Mouse (Mus musculus) kidney, adult 10 weeks (tissue): Measurements from ENCODE around the gene 1810024B03Rik. TPM values are rescaled to one million over a fixed set of nuclear protein-coding genes. Genes with fewer than 3 reads are reported as not detected.

Source experiments
- polyA plus RNA-seq: library from polyadenylated mRNA; stranded (reverse); fragments of 350-450 nt; fragmentation: Illumina TruSeq; extraction: RNeasy Lipid Tissue Mini Kit (QIAGEN cat#74804); gene quantifications from one replicate; pipeline ENCODE4 v1.2.3, GENCODE M21; 2014; ENCODE audit warnings: low read depth, low replicate concordance

1810024B03Rik gene
- 1.2 TPM for polyA plus RNA-seq

GRCm38 (mm10) chr2:127207547-127208451 is at the start of gene 1810024B03Rik, which contains the start of gene Snrnp200:
Gene 1810024B03Rik (minus strand): TSS chr2:127208280.
Gene Snrnp200 (plus strand): TSS chr2:127208386.

GRCm38 (mm10) chr2:127247592-127248333 is 39.7 kb upstream of the 1810024B03Rik start, which contains the start of the genes Ciao1 and Tmem127:
Gene Ciao1 (minus strand): TSS chr2:127247816.
Gene Tmem127 (plus strand): TSS chr2:127247908.

GRCm38 (mm10) chr2:127143158-127144063 is 64.7 kb downstream of the 1810024B03Rik start, which contains the start of gene Itpripl1:
Gene Itpripl1 (minus strand): TSS chr2:127143442.

Other genes starting within 250 kb of the 1810024B03Rik start
- 13.9 TPM for gene Ap4e1, start 199.6 kb downstream of the 1810024B03Rik start, polyA plus RNA-seq
- gene Blvra, start 137.6 kb downstream of the 1810024B03Rik start, polyA plus RNA-seq: 80.0 TPM
- 0.40 TPM for gene Ncaph, start 74.3 kb downstream of the 1810024B03Rik start, polyA plus RNA-seq
- 4.7 TPM for gene Itpripl1, start 64.8 kb downstream of the 1810024B03Rik start, polyA plus RNA-seq
- 32.2 TPM for gene Snrnp200, start 106 bp upstream of the 1810024B03Rik start, polyA plus RNA-seq
- 37.7 TPM for gene Ciao1, start 39.5 kb upstream of the 1810024B03Rik start, polyA plus RNA-seq
- gene Tmem127, start 39.6 kb upstream of the 1810024B03Rik start, polyA plus RNA-seq: 49.2 TPM
- gene Stard7, start 61.9 kb upstream of the 1810024B03Rik start, polyA plus RNA-seq: 173 TPM
- not detected for gene Dusp2, start 127.9 kb upstream of the 1810024B03Rik start, polyA plus RNA-seq
- gene Astl, start 130.4 kb upstream of the 1810024B03Rik start, polyA plus RNA-seq: not detected
- 26.5 TPM for gene Adra2b, start 154.9 kb upstream of the 1810024B03Rik start, polyA plus RNA-seq
- not detected for gene Gpat2, start 216.9 kb upstream of the 1810024B03Rik start, polyA plus RNA-seq
- gene Fahd2a, start 236.3 kb upstream of the 1810024B03Rik start, polyA plus RNA-seq: 32.9 TPM